Mouse (Mus musculus) bone marrow, adult 2 months (tissue): Measurements from ENCODE around the gene Cdh1.

ENCODE experiments used
- CTCF ChIP-seq: fragments of 200-500 bp; IDR thresholded peaks from 2 replicates; pipeline ENCODE4 v1.5.1; 2011; ENCODE audit warnings: low read length, control low read depth; ENCODE audit not compliant: control insufficient read depth, insufficient read depth
- POLR2A ChIP-seq: fragments of 200-500 bp; IDR thresholded peaks from 2 replicates; pipeline ENCODE4 v1.6.1; 2011; ENCODE audit warnings: low read depth, mild to moderate bottlenecking, control low read depth, low read length, borderline replicate concordance; ENCODE audit not compliant: control insufficient read depth

DNA sequence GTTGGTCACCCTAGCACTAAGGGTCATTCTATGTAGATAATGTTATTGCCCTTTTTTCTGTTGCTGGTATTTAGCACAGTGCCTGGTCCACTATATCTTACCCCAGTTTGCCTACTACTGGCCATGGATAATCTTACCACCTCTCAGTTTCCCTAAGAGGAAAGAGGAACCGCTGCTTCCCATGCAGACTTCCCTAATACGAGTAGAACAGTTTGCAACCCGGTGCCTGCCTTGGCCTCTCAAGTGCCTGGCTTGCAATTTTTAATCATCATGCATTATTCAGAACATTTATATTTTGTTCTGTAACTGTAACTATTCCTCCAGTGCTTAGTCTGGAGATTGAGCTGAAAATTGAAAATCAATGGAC lies 17.5 kb upstream of the Cdh1 start:
- TF ChIP-seq POLR2A = no peak
- TF ChIP-seq CTCF = no peak
